In the genomic region with DNA sequence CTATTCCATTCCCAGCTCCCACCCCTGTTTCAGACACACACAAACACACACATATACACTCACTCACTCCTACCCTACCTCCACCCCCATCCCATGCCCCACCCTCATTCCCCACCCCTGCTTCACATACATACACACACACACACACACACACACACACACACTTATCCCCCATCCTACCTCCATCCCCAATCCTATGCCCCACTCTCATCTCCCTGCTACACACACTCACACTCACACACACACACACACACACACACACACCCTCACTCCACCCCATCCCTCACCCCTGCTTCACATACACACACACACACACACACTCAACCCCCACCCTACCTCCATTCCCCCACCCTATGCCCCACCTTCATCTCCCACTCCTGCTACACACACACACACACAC, we compare ENCODE assay signal across 34 mouse cellular contexts. TPM values are rescaled to one million over a fixed set of nuclear protein-coding genes. Genes with fewer than 3 reads are reported as not detected.
DNase-seq lines count a peak whose midpoint lies in the region; ATAC-seq and TF ChIP-seq lines count a peak whose summit lies in the region.
"Had no signal": no experiment of that assay in that cellular context is flagged by ENCODE, and none has a peak within 500 bp of the region (broad histone marks: within the 10 kb centered on the region; RNA-seq: fewer than 3 reads in every experiment).

No protein-coding gene starts in this region.

- H3K4me2 ChIP-seq in hindbrain, embryonic 11.5 days (replicated peaks; ENCODE audit: low read depth, low read length), result no peak overlapping the region
- H3K4me2 ChIP-seq in kidney, postnatal 0 days (ENCODE audit: low read length), result no peak overlapping the region
- H3K4me2 ChIP-seq in kidney, embryonic 16.5 days (replicated peaks; ENCODE audit: low read depth, low read length), result no peak overlapping the region
- no peak overlapping the region for H3K4me2 ChIP-seq in midbrain, embryonic 14.5 days (ENCODE audit: low read length)
- no peak overlapping the region for H3K4me2 ChIP-seq in midbrain, embryonic 11.5 days
- H3K4me2 ChIP-seq: heart, embryonic 12.5 days; intestine, embryonic 15.5 days; limb, embryonic 13.5 days; liver, embryonic 11.5 days had no signal

- H3K4me3 ChIP-seq in hindbrain, embryonic 11.5 days (ENCODE audit: low read depth, low read length), result no peak overlapping the region
- H3K4me3 ChIP-seq in hindbrain, embryonic 10.5 days, result no peak overlapping the region
- no peak overlapping the region for H3K4me3 ChIP-seq in kidney, postnatal 0 days (replicated peaks; ENCODE audit: low read depth, low read length)
- no peak overlapping the region for H3K4me3 ChIP-seq in kidney, embryonic 16.5 days (ENCODE audit: low read length)
- H3K4me3 ChIP-seq in midbrain, embryonic 14.5 days (replicated peaks; ENCODE audit: low read depth, low read length), result no peak overlapping the region
- no peak overlapping the region for H3K4me3 ChIP-seq in midbrain, embryonic 11.5 days (ENCODE audit: low read depth, low read length)
- no peak overlapping the region for H3K4me3 ChIP-seq in olfactory bulb, adult 2 months (ENCODE audit: insufficient read depth, low read depth, low read length)
- H3K4me3 ChIP-seq: gastrocnemius, adult 2 months; heart, adult 2 months; heart, embryonic 12.5 days; intestine, embryonic 15.5 days; limb, embryonic 13.5 days had no signal

- ATAC-seq in hindbrain, embryonic 11.5 days (ENCODE audit: low FRiP score), result 0 out of 2 replicates have a peak, but pooled peaks have one; percentile 27
- ATAC-seq in kidney, postnatal 0 days (replicated peaks; ENCODE audit: low FRiP score, low read depth), result 0 out of 2 replicates have a peak, but pooled peaks have one; percentile 40
- ATAC-seq in kidney, embryonic 16.5 days (ENCODE audit: low FRiP score, low TSS enrichment), result no peak; the same call in 1 of the 2 replicates
- ATAC-seq in midbrain, embryonic 14.5 days (ENCODE audit: low FRiP score, low TSS enrichment), result 0 out of 2 replicates have a peak, but pooled peaks have one; percentile 14
- ATAC-seq in midbrain, embryonic 11.5 days (ENCODE audit: low FRiP score), result no peak
- ATAC-seq: forebrain, embryonic 16.5 days; liver, postnatal 0 days; lung, postnatal 0 days had no signal

- no peaks in the 10 kb centered on the region for H3K36me3 ChIP-seq in hindbrain, embryonic 11.5 days (ENCODE audit: control insufficient read depth, insufficient read depth, low read length)
- H3K36me3 ChIP-seq in hindbrain, embryonic 10.5 days, result no peaks in the 10 kb centered on the region
- H3K36me3 ChIP-seq in kidney, postnatal 0 days (ENCODE audit: insufficient read depth, low read length), result no peaks in the 10 kb centered on the region
- no peaks in the 10 kb centered on the region for H3K36me3 ChIP-seq in kidney, embryonic 16.5 days (ENCODE audit: insufficient read depth, low read length)
- no peaks in the 10 kb centered on the region for H3K36me3 ChIP-seq in midbrain, embryonic 14.5 days (ENCODE audit: control insufficient read depth, insufficient read depth, low read length)
- no peaks in the 10 kb centered on the region for H3K36me3 ChIP-seq in midbrain, embryonic 11.5 days (ENCODE audit: control insufficient read depth, insufficient read depth, low read length)
- H3K36me3 ChIP-seq: heart, embryonic 12.5 days; intestine, embryonic 15.5 days; limb, embryonic 13.5 days had no signal

- TF ChIP-seq CTCF in kidney, postnatal 0 days (IDR thresholded peaks at IDR 0.05; ENCODE audit: low read depth), result no peak
- TF ChIP-seq CTCF in olfactory bulb, adult 2 months (IDR thresholded peaks at IDR 0.05; ENCODE audit: insufficient read depth, low read depth, low read length), result no peak

- no peaks in the 10 kb centered on the region for H3K4me1 ChIP-seq in hindbrain, embryonic 11.5 days (replicated peaks; ENCODE audit: control insufficient read depth, insufficient read depth, low read length)
- H3K4me1 ChIP-seq in hindbrain, embryonic 10.5 days (replicated peaks), result 0 out of 2 replicates have a peak, but pooled peaks cover 2% of the 10 kb centered on the region
- H3K4me1 ChIP-seq in kidney, postnatal 0 days (replicated peaks; ENCODE audit: insufficient read depth, low read length), result no peaks in the 10 kb centered on the region
- no peaks in the 10 kb centered on the region for H3K4me1 ChIP-seq in kidney, embryonic 16.5 days (ENCODE audit: insufficient read depth, low read length)
- no peaks in the 10 kb centered on the region for H3K4me1 ChIP-seq in midbrain, embryonic 14.5 days (ENCODE audit: control insufficient read depth, insufficient read depth, low read length)
- H3K4me1 ChIP-seq in midbrain, embryonic 11.5 days (ENCODE audit: control insufficient read depth, insufficient read depth, low read length), result no peaks in the 10 kb centered on the region
- peaks cover 15% of the 10 kb centered on the region for H3K4me1 ChIP-seq in olfactory bulb, adult 2 months (ENCODE audit: control insufficient read depth, insufficient read depth, low read length)
- H3K4me1 ChIP-seq: heart, embryonic 12.5 days; intestine, embryonic 15.5 days; limb, embryonic 13.5 days had no signal

- no peaks in the 10 kb centered on the region for H3K27me3 ChIP-seq in hindbrain, embryonic 11.5 days (ENCODE audit: control insufficient read depth, insufficient read depth, low read length)
- H3K27me3 ChIP-seq in hindbrain, embryonic 10.5 days (ENCODE audit: insufficient read depth, poor library complexity, severe bottlenecking), result 0 out of 2 replicates have a peak, but pooled peaks cover 7% of the 10 kb centered on the region
- no peaks in the 10 kb centered on the region for H3K27me3 ChIP-seq in kidney, postnatal 0 days (ENCODE audit: insufficient read depth, low read length)
- no peaks in the 10 kb centered on the region for H3K27me3 ChIP-seq in kidney, embryonic 16.5 days (ENCODE audit: insufficient read depth, low read length)
- no peaks in the 10 kb centered on the region for H3K27me3 ChIP-seq in midbrain, embryonic 14.5 days (ENCODE audit: control insufficient read depth, insufficient read depth, low read length)
- no peaks in the 10 kb centered on the region for H3K27me3 ChIP-seq in midbrain, embryonic 11.5 days (ENCODE audit: control insufficient read depth, insufficient read depth, low read length)
- H3K27me3 ChIP-seq: intestine, embryonic 15.5 days; limb, embryonic 13.5 days had no signal

- no peak overlapping the region for H3K9ac ChIP-seq in hindbrain, embryonic 11.5 days (ENCODE audit: low read depth, low read length)
- H3K9ac ChIP-seq in kidney, postnatal 0 days (ENCODE audit: low read depth, low read length), result no peak overlapping the region
- H3K9ac ChIP-seq in kidney, embryonic 16.5 days (replicated peaks; ENCODE audit: low read length), result no peak overlapping the region
- no peak overlapping the region for H3K9ac ChIP-seq in midbrain, embryonic 14.5 days (replicated peaks; ENCODE audit: low read length)
- no peak overlapping the region for H3K9ac ChIP-seq in midbrain, embryonic 11.5 days (ENCODE audit: low read length)
- H3K9ac ChIP-seq: heart, embryonic 12.5 days; intestine, embryonic 15.5 days; limb, embryonic 13.5 days; liver, postnatal 0 days had no signal

- no peak for TF ChIP-seq POLR2A in olfactory bulb, adult 2 months (IDR thresholded peaks at IDR 0.05; ENCODE audit: insufficient read depth, low read depth, low read length)

- no peaks in the 10 kb centered on the region for H3K9me3 ChIP-seq in hindbrain, embryonic 11.5 days (ENCODE audit: control insufficient read depth, low read length)
- H3K9me3 ChIP-seq in hindbrain, embryonic 10.5 days, result peaks cover 3% of the 10 kb centered on the region; the same call in 1 of the 2 replicates
- H3K9me3 ChIP-seq in kidney, postnatal 0 days (replicated peaks; ENCODE audit: low read length), result no peaks in the 10 kb centered on the region
- H3K9me3 ChIP-seq in kidney, embryonic 16.5 days (ENCODE audit: low read length), result no peaks in the 10 kb centered on the region
- no peaks in the 10 kb centered on the region for H3K9me3 ChIP-seq in midbrain, embryonic 14.5 days (ENCODE audit: control insufficient read depth, low read length)
- H3K9me3 ChIP-seq in midbrain, embryonic 11.5 days (ENCODE audit: control insufficient read depth, low read length), result no peaks in the 10 kb centered on the region
- H3K9me3 ChIP-seq: intestine, embryonic 15.5 days; limb, embryonic 13.5 days had no signal

- no peak overlapping the region for H3K27ac ChIP-seq in hindbrain, embryonic 11.5 days (ENCODE audit: low read depth, low read length)
- no peak overlapping the region for H3K27ac ChIP-seq in hindbrain, embryonic 10.5 days
- no peak overlapping the region for H3K27ac ChIP-seq in kidney, postnatal 0 days
- no peak overlapping the region for H3K27ac ChIP-seq in kidney, embryonic 16.5 days (ENCODE audit: low read length)
- H3K27ac ChIP-seq in midbrain, embryonic 14.5 days (replicated peaks; ENCODE audit: low read depth, low read length), result no peak overlapping the region
- no peak overlapping the region for H3K27ac ChIP-seq in midbrain, embryonic 11.5 days (ENCODE audit: low read depth, low read length)
- peak overlapping the region; percentile 86 for H3K27ac ChIP-seq in olfactory bulb, adult 2 months (ENCODE audit: insufficient read depth, low read depth, low read length)
- H3K27ac ChIP-seq: gastrocnemius, adult 2 months; heart, adult 2 months; intestine, embryonic 15.5 days; limb, embryonic 13.5 days; macrophage had no signal

- DNase-seq in hindbrain, embryonic 11.5 days (ENCODE audit: low spot score), result no peak
- no peak for DNase-seq in hindbrain, embryonic 10.5 days (ENCODE audit: low spot score)
- no peak for DNase-seq in kidney, postnatal 0 days (ENCODE audit: low spot score)
- no peak for DNase-seq in midbrain, embryonic 14.5 days
- DNase-seq in midbrain, embryonic 11.5 days (ENCODE audit: low spot score, missing footprints), result no peak
- DNase-seq in cerebellum, adult 11 months, result no peak
- DNase-seq: adrenal gland, adult 2 months; adrenal gland, postnatal 36 days; B cell, adult 2 months; cerebellum, adult 2 months; cerebellum, postnatal 25 days; gastrocnemius, adult 2 months; gastrocnemius, postnatal 36 days; heart, adult 2 months; kidney, adult 8-10 months; kidney, postnatal 25 days; liver, postnatal 0 days; right cerebral cortex, adult 18-20 months; spleen, adult 18-20 months; thymus, postnatal 14 days had no signal

RNA-seq across cellular contexts. Expression of a gene that starts 2.7 kb away (rescaled TPM):
- polyA plus RNA-seq in hindbrain, embryonic 11.5 days (2014; fragmentation: Nextera tagmentation; extraction: Ambion mirVana), result not detected in 2 replicates
- polyA plus RNA-seq in hindbrain, embryonic 10.5 days (2016; fragmentation: Nextera tagmentation; extraction: Ambion mirVana), result not detected in 2 replicates
- polyA plus RNA-seq in kidney, postnatal 0 days (2015; fragmentation: Nextera tagmentation; extraction: Ambion mirVana), result not detected in 2 replicates
- polyA plus RNA-seq in kidney, embryonic 16.5 days (2015; fragmentation: Nextera tagmentation; extraction: Ambion mirVana), result not detected in 2 replicates
- polyA plus RNA-seq in midbrain, embryonic 14.5 days (2014; fragmentation: Nextera tagmentation; extraction: Ambion mirVana), result not detected in 2 replicates
- polyA plus RNA-seq in midbrain, embryonic 11.5 days (2014; fragmentation: Nextera tagmentation; extraction: Ambion mirVana), result not detected in 2 replicates
- polyA plus RNA-seq in olfactory bulb, adult 2 months (2012; ENCODE audit: insufficient read depth, insufficient read length, low replicate concordance, missing spikeins), result not detected in 2 replicates
- polyA plus RNA-seq: adrenal gland, adult 2 months; brain, embryonic 14.5 days; cerebellum, adult 2 months; forebrain, embryonic 16.5 days; heart, adult 2 months; heart, embryonic 12.5 days; heart, postnatal 0 days; intestine, embryonic 15.5 days; limb, embryonic 13.5 days; liver, embryonic 11.5 days; liver, postnatal 0 days; lung, postnatal 0 days; macrophage; neural tube, embryonic 11.5 days; stomach, embryonic 16.5 days; urinary bladder, adult 2 months had no signal

RNA-seq across cellular contexts. Expression of a gene that starts 28.9 kb away (rescaled TPM):
- polyA plus RNA-seq in hindbrain, embryonic 11.5 days (2014; fragmentation: Nextera tagmentation; extraction: Ambion mirVana), result 0.11 TPM in 1 of 2 replicates, not detected in the other
- 0.12 TPM in 1 of 2 replicates, not detected in the other for polyA plus RNA-seq in hindbrain, embryonic 10.5 days (2016; fragmentation: Nextera tagmentation; extraction: Ambion mirVana)
- not detected in 2 replicates for polyA plus RNA-seq in kidney, postnatal 0 days (2015; fragmentation: Nextera tagmentation; extraction: Ambion mirVana)
- polyA plus RNA-seq in kidney, embryonic 16.5 days (2015; fragmentation: Nextera tagmentation; extraction: Ambion mirVana), result 0.32 and 1.1 TPM in 2 replicates
- not detected in 2 replicates for polyA plus RNA-seq in midbrain, embryonic 14.5 days (2014; fragmentation: Nextera tagmentation; extraction: Ambion mirVana)
- polyA plus RNA-seq in midbrain, embryonic 11.5 days (2014; fragmentation: Nextera tagmentation; extraction: Ambion mirVana), result not detected in 2 replicates
- polyA plus RNA-seq in olfactory bulb, adult 2 months (2012; ENCODE audit: insufficient read depth, insufficient read length, low replicate concordance, missing spikeins), result not detected in 2 replicates
- polyA plus RNA-seq: adrenal gland, adult 2 months; heart, embryonic 12.5 days; heart, postnatal 0 days; intestine, embryonic 15.5 days; liver, embryonic 11.5 days; liver, postnatal 0 days; macrophage; neural tube, embryonic 11.5 days had no signal

Comparison
In these comparisons a context has a peak if more than half of its experiments do, and no peak if none do; other contexts are left out.
1. ATAC-seq: peak in hindbrain, embryonic 11.5 days (single experiment), kidney, postnatal 0 days (single experiment) and midbrain, embryonic 14.5 days (single experiment); none in kidney, embryonic 16.5 days (single experiment) and midbrain, embryonic 11.5 days (single experiment).